Mouse (Mus musculus): ENCODE data around the gene Crybb1.

GRCm38 (mm10) chr5:112300721-112301308 is 45.2 kb downstream of the Crybb1 start:
- TF ChIP-seq TAL1 (conservative IDR thresholded peaks at IDR 0.05; ENCODE audit: low read depth, low read length) (no peak), GATA1 (IDR thresholded peaks at IDR 0.05; ENCODE audit: borderline replicate concordance, low read length) (no peak)

Data from G1E (cell line).